Mouse (Mus musculus): Measurements from ENCODE around the gene Ccdc73.
"Not testable (repeated sequence)": the region's sequence is repeated elsewhere in the genome, so short reads cannot be mapped to it uniquely, and the experiment has no call there.

Ccdc73 gene

DNA sequence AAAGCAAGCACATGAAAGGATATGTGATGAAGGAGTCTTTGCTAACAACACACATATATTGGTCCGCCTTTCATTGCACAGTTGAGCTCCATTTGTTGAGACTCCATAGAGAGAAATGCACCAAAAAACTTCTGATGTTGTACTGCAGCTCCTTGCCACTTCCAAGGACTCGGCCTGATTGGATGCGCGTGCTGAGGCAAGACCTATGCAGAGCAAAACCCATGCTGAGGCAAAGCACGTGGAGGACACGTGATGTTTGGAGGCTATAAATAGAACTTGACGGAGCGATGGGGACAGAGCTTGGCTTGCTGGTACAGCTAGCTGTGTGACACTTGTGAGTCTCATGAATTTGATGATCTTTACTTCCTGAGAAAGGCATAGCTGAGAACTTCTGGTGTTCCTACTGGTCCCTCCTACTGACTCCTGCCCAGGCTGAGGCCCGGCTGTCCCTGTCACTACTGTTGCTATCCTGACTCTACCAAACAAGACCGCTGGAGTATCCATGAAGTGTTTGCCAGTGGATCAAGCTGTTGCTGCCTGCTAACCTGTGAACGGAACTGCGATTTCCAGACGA is at the start of gene Ccdc73:
TSS of gene Ccdc73 (plus strand) at position 524 of the 574 bp plus-strand sequence.
- DNase-seq (ENCODE audit: low spot score) = no peak

DNA sequence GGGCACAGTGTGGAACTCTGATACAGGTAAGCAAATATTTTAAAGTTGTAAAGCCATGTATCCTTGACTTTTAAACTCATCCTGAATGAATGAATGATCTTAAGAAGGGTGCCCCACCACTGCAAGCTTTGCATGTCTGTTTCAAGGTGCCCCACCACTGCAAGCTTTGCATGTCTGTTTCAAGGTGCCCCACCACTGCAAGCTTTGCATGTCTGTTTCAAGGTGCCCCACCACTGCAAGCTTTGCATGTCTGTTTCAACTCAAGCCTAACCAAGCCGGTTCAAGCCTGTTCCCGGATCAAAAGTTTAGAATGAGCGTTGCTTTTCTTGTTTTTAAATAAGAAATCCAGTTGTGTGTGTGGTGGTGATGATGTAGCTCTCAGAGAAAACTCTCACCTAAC is 48.8 kb upstream of the Ccdc73 start:
- DNase-seq (ENCODE audit: low spot score) = not testable (repeated sequence)

DNA sequence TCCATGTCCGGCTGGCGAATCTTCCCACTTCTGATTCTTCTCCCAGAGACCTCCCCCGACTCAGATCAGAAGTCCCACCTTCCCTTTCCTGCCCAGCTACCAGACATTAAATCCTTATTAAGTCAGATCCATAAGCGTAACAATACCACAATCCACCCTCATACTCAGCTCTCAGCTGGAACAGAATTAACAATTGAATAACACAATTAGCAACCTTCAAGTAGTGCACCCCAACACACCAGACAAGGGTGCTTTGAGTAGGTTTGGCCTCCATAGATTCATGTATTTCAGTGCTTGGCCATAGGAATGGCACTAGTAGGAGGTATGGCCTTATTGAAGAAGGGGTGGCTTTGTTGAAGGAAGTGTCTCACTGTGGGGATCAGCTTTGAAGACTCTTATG is 41.4 kb upstream of the Ccdc73 start:
- no peak for DNase-seq (ENCODE audit: low spot score)

DNA sequence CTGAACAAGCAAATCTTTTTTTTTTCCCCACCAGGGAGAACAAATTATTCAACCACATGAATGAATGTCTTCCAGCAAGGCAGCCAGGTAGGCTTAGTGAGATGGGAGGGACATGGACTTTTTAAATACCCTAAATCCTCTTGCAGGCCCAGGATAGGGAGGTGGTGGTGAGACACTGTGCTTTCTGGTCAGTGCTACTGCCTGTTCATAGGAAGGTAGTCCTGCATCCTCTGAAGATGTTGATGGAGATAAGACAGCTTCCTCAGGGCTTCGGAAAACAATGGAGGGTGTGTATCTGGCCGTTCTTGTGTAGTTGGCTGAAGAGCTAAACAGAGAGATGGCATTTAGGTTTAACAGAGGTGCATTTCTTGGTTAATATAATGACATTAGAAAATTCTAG is 35.1 kb upstream of the Ccdc73 start:
- no peak for DNase-seq (ENCODE audit: low spot score)

DNA sequence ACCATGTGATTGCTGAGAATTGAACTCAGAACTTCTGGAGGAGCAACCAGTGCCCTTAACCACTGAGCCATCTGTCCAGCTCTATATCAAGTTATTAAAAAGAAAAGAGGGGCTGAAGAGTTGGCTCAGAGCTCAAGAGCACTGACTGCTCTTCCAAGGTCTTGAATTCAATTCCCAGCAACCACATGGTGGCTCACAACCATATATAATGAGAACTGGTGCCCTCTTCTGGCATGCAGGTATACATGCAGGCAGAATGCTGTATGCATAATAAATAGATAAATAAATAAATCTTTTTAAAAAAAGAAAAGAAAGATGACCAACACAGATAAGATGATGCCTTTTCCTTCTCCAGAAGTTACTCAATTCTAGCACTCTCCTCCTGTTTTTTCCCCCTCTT is 26.6 kb upstream of the Ccdc73 start:
- no peak for DNase-seq (ENCODE audit: low spot score)

DNA sequence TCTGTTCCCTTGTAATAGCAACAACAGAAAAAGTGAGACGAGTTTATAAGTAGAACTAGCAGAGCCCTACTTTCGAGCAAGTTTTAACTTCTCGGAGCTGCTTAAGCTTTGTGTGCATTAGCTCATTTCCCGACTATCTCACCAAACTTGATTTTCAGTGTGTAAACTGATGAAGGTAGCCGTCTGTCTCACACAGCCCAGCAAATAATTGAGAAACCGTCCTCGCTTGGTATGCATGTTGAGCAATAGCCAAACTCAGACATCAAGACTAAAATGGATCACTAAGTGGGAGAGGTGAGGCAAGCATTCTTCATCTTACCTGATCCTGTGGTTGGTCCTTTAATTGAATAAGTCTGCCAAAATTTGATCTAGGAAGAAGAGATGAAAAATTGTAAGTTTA is 25.9 kb upstream of the Ccdc73 start:
- DNase-seq (ENCODE audit: low spot score) = no peak

DNA sequence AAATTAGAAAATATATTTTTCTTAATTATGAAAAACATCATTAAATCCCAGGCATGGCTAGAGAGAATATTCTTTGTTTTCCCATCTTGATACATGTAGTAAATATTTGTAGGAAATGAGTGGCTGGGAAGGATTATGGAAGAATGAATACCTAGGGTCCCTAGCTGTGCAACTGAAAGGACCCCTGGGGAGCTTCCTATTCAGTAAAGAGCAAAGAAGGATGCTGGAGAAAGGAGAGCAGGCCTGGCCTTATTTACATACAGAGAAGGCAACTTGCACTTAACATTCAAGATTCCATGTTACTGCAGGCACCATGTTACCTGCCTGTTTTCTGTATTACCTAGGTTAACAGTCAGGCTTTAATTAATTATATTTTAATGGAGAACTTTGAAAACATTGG is 25.0 kb upstream of the Ccdc73 start:
- DNase-seq (ENCODE audit: low spot score) = no peak

DNA sequence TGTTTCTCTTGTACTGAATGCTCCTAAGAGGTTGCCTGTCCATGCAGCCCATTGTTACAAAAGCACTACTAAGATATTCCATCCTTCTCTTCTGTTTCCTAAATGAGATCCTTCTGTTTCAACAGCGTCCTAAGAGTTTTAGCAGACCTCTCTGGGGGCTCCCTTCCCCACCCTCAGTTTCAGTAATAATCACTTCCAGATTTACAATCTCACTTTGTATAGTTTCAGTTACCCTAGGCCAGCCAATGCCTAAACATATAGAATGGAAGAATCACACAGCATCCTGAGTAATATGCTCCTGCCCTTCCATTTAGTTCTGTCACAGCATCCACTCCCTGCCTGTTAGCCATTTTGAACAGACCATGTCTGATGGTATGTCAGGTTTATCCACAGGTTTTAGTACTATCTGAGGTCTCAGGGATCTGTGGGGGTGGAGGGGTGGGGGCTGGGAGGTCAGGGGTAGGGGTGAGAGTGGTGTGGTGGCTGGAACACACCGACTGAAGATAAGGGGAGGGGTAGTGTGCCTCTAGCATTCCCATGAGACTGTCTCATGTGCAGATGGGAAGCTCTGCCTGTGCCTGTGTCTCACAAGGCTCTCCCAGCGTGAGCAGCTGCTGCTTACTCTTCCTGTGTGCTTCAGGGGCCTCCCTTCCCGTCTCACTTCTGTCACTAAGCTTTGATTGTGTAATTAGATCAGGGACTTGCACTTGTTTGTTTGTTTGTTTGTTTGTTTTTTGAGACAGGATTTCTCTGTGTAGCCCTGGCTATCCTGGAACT is 20.8 kb upstream of the Ccdc73 start:
- DNase-seq (ENCODE audit: low spot score) = no peak

DNA sequence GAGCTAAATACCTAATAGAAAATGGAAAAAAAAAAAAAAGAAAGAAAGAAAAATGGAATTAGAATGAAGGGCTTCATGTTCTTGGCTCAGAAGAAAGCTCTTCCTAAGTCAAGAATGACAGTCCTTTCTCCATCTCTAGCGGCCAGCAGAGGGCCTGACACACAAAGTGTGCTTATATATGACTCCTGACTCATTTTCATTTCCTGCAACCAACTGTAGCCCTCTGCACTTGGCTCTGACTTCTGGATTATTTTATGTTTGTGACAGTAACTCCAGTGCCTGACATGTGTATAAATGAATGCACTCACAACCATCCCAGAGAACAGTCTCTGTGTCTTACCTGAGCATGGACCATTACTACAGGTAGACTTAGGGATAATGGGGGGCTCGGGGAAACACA is 20.0 kb upstream of the Ccdc73 start:
- DNase-seq (ENCODE audit: low spot score) = no peak

DNA sequence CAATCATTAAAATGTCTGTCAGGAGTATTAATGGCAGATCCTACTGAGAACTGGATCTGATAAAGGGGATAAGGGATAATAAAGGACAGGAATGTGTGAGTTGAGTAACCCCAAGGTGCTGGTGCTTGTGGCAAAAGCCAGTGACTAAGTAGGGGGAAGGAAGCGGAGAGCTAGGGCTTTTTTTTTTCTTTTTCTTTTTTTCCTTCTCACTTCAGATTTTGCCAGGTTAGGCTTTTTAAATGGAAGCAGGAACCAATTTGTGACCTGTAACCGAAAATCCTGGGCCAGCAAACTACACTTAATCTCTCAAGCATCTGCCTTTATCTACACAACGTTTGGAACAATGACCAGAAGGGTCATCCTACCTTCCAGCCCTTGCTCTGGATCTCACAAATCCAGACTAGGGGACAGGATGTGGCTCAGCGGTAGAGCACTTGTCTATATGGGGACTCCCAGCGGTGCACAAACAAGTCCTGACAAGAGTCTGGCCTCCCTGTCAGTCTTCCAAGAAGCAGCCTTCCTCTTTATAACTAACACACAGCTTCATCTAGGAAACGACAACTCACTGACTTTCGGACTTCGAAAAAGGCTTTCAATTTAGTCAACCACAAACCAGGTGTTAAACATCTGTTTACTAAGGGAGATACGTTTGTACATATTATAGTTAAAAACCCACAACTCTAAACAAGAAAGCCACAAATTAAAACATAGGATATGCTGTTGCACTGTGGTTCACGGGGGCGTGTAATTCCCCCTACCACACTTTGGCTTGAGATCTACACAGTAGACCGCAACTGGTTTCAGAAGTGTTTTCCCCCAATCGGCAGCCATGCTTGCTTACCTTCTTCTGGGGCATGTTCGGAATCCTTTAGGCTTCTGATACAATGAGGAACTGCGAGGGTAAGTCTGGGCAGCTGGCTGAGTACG is 19.1 kb upstream of the Ccdc73 start:
- no peak for DNase-seq (ENCODE audit: low spot score)

DNA sequence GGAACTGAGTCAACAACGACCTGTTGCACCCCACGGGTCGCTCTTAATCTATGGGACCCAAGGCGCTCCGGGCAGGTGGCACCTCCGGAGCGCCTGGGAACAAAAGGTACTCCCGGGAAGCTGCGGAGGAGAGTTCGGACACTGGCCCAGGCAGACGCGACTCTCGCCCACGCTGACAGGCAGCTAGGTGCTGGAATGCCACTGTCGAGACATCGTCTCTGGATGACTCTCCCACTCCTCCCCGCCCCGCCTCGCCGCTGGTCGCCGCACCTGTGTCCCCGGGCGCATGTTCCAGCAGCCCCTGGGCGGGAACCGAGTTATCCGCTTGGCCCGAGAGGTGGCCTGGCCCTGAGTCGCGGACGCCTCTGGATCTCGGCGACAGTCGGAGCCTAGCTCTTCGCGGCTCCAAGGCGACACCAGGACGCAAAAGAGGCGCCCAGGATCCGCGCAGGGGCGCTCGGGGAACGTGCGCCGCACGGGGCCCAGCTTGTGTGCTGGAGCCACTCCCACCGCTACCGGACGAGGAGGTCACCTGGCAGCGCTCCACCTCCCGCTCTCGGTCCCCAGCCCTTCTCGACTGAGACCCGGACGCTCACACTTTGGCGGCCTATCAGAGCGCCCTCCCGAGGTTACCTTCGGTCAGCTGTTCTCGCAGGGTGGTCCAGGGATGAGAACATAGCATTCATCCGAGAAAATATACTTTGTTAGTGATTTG is 18.2 kb upstream of the Ccdc73 start, which contains the start of gene Prrg4:
TSS of gene Prrg4 (minus strand) at position 601 of the 715 bp plus-strand sequence.
- peak; percentile 69 for DNase-seq (ENCODE audit: low spot score)

DNA sequence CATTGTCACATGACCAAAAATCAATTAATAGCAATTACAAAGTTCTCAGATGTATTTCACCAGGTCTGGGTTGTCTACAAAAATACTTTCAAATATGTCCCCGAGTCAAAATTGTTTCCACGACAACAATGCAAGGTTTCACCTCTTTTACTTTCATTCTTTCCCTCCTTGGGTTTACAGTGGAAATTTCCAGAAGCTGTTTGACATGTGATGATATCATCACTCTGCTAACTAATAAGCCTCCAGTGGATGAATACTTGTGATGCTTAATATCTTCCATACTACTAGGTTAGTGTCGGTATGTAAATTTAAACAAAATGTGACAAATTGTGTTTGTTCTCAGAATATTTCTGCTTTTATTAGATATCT is 17.6 kb upstream of the Ccdc73 start:
- no peak for DNase-seq (ENCODE audit: low spot score)

DNA sequence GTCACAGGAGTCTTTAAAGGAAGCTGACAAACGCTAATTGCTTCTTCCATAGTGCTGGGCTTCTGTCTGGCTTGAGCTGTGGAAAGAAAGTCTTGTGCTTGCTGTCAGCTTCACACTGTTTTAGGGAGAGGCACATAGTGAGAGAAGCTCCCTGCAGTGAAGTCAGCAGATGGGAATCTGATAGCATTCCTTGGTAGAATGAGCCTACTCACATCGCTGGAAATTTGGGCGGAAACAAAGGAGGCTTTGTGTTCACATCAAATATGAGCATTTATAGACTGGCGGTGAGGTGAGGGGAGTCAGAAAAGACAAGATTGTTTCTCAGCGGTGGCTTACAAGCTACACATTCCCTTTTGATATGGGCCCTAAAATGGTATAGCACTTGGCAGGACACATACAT is 15.9 kb upstream of the Ccdc73 start:
- DNase-seq (ENCODE audit: low spot score) = no peak

DNA sequence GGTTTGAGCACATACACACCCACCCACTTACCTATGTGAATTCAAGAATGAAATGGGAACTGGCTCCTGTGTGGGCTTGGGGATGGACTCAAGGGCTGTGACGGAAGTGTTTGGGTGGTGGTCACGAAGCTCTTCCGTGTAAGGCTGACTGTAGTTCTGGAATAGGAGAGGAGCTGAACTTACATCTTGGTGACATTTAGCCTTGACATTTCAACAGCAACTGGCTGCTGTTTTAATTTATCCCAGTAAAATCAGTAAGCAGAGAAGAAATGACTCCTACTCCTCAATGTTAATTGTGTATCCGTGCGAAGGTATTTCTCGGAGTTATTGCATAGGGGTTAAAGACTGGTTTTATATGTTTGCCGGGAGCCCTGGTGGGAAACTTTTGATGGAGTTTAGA is 15.1 kb upstream of the Ccdc73 start:
- no peak for DNase-seq (ENCODE audit: low spot score)

DNA sequence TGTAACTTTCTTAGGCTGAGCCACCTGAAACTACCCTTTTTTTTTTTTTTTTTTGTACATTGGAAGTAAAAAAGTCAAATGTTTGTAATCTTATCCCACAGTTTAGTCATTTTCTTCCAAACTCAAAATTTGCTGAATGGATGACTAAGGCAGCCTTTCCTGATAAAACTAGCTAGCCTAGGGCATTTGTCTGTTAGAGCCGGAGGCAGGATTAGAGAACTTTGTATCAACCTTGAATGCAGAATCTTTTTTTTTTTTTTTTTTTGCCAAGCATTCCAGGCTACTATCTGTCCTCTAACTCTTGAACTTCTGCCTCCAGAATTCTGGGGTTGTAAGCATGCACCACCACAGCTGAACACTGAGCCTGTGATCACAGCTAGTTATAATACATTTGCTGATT is 12.8 kb upstream of the Ccdc73 start:
- no peak for DNase-seq (ENCODE audit: low spot score)

DNA sequence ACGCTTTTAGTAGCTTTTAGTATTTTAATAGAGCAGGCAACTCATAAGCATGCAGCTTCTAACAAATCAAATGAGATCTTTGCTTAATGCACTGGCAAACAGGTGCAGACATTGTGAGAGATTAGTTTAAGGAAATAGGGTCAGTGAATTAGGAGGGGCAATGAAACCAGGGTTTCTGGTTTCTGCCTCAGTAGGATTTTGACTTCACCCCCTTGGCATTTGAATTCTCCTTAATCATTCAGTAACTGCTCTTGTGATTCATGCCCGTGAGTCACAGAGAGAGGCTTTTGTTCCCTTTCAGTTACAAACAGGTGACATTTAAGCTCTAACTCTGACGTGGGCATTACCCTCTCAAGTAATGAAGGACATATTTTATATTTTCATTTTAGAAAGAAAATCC is 11.9 kb upstream of the Ccdc73 start:
- DNase-seq (ENCODE audit: low spot score) = no peak

DNA sequence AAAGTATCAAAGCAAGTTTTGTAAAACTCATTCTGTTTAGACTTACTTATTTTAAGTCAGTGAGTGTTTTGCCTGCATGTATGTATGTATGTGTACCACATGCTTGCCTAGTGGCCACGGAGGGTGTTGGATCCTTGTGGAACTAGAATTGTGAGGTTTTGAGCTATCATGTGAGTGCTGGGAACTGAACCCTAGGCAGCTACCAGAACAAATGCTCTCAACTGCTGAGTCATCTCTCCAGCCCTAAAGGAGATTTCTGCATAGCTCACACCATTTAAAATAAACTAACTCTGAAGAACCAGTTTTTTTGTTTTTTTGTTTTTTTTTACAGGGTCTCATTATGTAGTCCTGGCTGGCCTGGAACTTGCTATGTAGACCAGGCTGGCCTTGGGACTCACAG is 11.4 kb upstream of the Ccdc73 start:
- DNase-seq (ENCODE audit: low spot score) = no peak

DNA sequence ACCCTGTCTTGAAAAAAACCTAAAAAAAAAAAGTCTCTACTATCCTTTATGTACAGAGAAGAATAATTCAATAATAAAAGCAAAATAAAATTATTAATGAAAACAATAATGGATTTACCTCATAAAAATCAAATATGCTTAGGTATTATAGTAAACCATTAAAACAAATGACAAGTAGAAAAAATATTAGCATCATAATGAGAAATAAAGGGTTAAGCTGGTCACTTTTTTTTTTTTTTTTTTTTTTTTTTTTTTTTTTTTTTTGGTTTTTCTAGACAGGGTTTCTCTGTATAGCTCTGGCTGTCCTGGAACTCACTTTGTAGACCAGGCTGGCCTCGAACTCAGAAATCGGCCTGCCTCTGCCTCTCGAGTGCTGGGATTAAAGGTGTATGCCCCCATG is 9.5 kb upstream of the Ccdc73 start:
- not testable (repeated sequence) for DNase-seq (ENCODE audit: low spot score)

DNA sequence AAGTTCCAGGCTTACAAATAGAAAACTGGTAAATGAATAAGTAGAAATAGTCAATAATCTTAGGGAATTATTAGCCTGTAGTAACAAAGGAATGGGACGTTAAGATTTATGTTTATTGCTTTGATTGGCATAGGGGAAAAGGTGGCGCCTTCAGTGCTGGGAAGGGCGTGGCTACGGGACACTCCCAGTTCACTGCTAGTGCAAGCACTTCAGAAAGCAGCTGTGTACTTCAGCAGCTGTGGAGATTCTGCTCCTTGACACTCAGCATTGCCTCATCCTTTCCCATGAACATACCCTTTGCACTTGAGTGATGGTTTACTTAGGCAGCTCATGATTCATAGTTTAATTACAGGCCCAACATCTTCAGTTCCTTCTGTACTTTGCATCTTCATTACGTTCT is 8.5 kb upstream of the Ccdc73 start:
- no peak for DNase-seq (ENCODE audit: low spot score)

DNA sequence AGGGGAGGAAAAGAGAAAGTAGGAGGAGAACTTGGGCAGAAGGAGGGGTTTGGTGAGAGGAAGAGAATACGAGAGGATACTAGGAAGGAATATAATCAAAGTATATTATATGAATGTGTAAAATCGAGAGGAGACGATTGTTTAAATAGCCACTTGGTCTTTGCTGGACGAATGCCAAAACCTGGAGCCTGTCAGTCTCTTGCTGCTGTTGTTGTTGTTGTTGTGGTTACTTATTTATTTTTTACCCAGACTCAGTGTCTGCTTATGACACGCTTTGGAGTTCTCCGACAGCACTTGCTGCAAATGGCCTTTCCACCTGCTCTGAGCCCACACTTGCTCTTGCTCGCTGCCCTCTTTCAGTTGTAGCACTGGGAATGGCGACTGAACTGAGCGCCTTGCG is 7.2 kb upstream of the Ccdc73 start:
- no peak for DNase-seq (ENCODE audit: low spot score)

DNA sequence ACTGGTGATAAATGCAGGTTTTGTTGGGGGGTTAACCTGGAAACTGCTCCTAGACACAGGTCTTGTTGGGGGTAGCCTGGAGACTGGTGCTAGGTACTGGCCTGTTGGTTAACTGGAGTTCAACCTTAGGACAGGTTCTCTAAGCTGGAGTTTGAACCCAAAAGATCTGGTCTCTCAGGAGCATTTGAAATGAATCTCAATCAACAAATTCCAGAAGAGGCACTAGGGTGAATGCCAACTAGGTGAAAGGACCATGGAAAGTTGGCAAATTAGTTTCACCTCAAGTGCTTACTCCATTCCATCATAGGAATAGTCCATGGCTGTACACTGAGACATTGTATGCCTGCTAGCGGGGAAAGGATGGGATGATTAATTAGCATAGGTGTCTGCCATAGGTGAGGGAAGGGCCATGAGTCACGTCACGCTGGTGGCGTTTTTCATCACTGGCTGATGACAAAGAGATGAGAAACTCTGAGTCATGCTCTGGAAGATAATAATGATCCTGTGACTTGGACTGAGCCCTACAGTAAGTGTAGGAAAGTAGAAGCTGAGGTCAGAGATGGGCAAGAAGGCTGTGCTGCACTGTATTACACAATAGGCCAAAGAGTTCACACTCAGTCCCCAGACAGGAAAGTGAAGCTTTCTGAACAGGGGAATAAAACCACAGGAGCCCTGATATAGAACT is 3.3 kb upstream of the Ccdc73 start:
- no peak for DNase-seq (ENCODE audit: low spot score)

DNA sequence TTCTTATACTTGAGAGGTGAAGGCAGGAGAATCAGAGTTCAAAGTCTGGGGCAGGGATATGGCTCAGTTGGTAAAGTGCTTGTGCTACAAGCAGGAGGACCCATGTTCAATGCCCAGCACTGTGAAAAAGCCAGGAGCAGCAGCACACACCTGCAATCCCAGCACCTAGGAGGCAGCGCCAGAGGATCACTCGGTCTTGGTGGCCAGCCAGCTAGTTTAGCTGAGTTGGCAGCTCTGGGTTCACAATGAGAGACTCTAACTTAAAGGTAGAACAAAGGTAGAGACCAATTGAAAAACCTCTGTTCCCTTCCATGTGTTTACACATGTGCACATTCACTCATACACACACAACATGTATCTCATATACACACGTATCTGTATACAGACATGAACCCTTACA is 1.5 kb downstream of the Ccdc73 start:
- no peak for DNase-seq (ENCODE audit: low spot score)

All from ovary, postnatal 36 days (tissue).